Mouse (Mus musculus) liver, embryonic 11.5 days (tissue): ENCODE data around the gene Dennd6b. TPM values are rescaled to one million over a fixed set of nuclear protein-coding genes. Genes with fewer than 3 reads are reported as not detected.

Experiments used
- ATAC-seq: fragments of 200-750 bp; cut with Nextera tagmentation; replicated peaks from 2 replicates; pipeline ENCODE4 v1.8.0; 2017; ENCODE audit warnings: moderate number of reproducible peaks, mild to moderate bottlenecking, moderate TSS enrichment, moderate library complexity; ENCODE audit not compliant: low FRiP score
- DNase-seq: peaks from one replicate; pipeline ENCODE4 v3.0.0-alpha.2; 2017; ENCODE audit warnings: low spot score
- H3K27ac ChIP-seq: fragments of 300-500 bp; sonication (generic); 2 replicates; pipeline ENCODE4 v1.5.1; 2014; ENCODE audit warnings: mild to moderate bottlenecking, low read depth, low read length, control low read depth
- H3K27me3 ChIP-seq: fragments of 300-500 bp; sonication (generic); replicated peaks from 2 replicates; pipeline ENCODE4 v1.6.1; 2014; ENCODE audit warnings: low read length, mixed read lengths; ENCODE audit not compliant: control insufficient read depth, insufficient read depth
- H3K36me3 ChIP-seq: fragments of 300-500 bp; sonication (generic); 2 replicates; pipeline ENCODE4 v1.6.1; 2014; ENCODE audit warnings: mild to moderate bottlenecking, low read length, moderate library complexity, mixed read lengths; ENCODE audit not compliant: control insufficient read depth, insufficient read depth
- H3K4me1 ChIP-seq: fragments of 300-500 bp; sonication (generic); replicated peaks from 2 replicates; pipeline ENCODE4 v1.6.1; 2014; ENCODE audit warnings: low read length, mixed read lengths; ENCODE audit not compliant: control insufficient read depth, insufficient read depth
- H3K4me2 ChIP-seq: fragments of 300-500 bp; sonication (generic); 2 replicates; pipeline ENCODE4 v1.6.1; 2014; ENCODE audit warnings: mild to moderate bottlenecking, control low read depth, moderate library complexity
- H3K4me3 ChIP-seq: fragments of 300-500 bp; sonication (generic); 2 replicates; pipeline ENCODE4 v1.5.1; 2014; ENCODE audit warnings: low read depth, low read length, control low read depth
- H3K9ac ChIP-seq: fragments of 300-500 bp; sonication (generic); 2 replicates; pipeline ENCODE4 v1.6.1; 2014; ENCODE audit warnings: low read depth, low read length, control low read depth
- H3K9me3 ChIP-seq: fragments of 300-500 bp; sonication (generic); 2 replicates; pipeline ENCODE4 v1.6.1; 2016; ENCODE audit warnings: low read length, inconsistent platforms, mixed read lengths; ENCODE audit not compliant: control insufficient read depth
- WGBS: fragments of 180-500 bp; shearing (Covaris S2); extraction: QIAGEN DNeasy Blood & Tissue Kit; methylation state at CpG from one replicate; pipeline ENCODE4 v1.1.7; 2014; 5-methylcytosine and 5-hydroxymethylcytosine counted together
- polyA plus RNA-seq: library from polyadenylated mRNA; unstranded; fragments of >200 nt; fragmentation: Nextera tagmentation; extraction: Ambion mirVana; gene quantifications from 2 replicates; pipeline ENCODE4 v1.2.1, GENCODE M21; 2014

Dennd6b gene
- polyA plus RNA-seq, 1 experiment from 2014 or later: 10.5 TPM

DNA sequence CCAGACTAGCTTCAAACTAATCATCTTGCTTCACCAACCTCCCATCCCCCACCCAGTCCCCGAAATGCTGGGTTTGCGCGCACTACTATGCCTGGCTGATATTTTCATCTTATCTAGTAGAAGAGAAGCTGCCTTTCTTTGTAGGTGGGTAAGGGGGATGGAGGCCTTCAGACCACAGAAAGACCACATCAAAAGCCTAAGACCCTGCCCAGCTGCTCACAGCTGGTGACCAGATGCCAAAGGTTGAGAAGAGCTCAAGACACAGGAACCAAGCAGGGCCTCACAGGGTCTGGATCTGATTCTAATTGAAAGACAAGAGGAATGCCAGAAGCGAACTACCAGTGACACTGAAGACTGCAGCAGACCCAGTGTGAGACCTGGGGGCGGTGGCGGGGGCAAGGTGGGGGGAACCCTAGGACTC is 1.0 kb downstream of the Dennd6b start:
- ATAC-seq (0 out of 2 replicates have a peak, but pooled peaks have one; percentile 0), DNase-seq (no peak)
- Histone ChIP-seq H3K4me1 (peaks cover 15% of the 10 kb centered on the region), H3K9ac (peak overlapping the region; percentile 99), H3K4me3 (peak overlapping the region; percentile 92), H3K27ac (peak overlapping the region; percentile 99), H3K27me3 (no peaks in the 10 kb centered on the region), H3K36me3 (no peaks in the 10 kb centered on the region), H3K4me2 (peak overlapping the region; percentile 91), H3K9me3 (no peaks in the 10 kb centered on the region)
- 20% methylated on average over 6 of the region's 6 CpGs for WGBS

DNA sequence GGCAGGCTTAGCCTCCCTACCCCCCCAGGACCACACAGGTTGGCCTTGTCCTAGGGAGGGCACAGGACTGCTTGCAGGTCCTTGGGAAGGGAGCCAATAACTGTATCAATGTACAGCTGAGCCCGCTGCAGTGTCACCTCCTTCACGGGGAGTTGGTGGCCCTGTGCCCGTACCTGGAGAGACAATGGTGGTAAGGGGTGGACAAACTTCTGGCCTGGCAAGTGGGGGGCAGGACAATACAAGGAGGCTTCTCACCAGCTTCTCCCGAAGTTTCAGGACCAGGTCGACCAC is 11.4 kb downstream of the Dennd6b start:
- WGBS: 88% methylated on average over 5 of the region's 5 CpGs
- Histone ChIP-seq H3K36me3 (peaks cover 3% of the 10 kb centered on the region; the same call in 1 of the 2 replicates), H3K4me2 (no peak overlapping the region), H3K4me1 (peaks cover 9% of the 10 kb centered on the region), H3K4me3 (no peak overlapping the region), H3K9me3 (no peaks in the 10 kb centered on the region), H3K27ac (no peak overlapping the region), H3K27me3 (peaks cover 14% of the 10 kb centered on the region), H3K9ac (no peak overlapping the region)
- DNase-seq: no peak
- ATAC-seq: no peak

DNA sequence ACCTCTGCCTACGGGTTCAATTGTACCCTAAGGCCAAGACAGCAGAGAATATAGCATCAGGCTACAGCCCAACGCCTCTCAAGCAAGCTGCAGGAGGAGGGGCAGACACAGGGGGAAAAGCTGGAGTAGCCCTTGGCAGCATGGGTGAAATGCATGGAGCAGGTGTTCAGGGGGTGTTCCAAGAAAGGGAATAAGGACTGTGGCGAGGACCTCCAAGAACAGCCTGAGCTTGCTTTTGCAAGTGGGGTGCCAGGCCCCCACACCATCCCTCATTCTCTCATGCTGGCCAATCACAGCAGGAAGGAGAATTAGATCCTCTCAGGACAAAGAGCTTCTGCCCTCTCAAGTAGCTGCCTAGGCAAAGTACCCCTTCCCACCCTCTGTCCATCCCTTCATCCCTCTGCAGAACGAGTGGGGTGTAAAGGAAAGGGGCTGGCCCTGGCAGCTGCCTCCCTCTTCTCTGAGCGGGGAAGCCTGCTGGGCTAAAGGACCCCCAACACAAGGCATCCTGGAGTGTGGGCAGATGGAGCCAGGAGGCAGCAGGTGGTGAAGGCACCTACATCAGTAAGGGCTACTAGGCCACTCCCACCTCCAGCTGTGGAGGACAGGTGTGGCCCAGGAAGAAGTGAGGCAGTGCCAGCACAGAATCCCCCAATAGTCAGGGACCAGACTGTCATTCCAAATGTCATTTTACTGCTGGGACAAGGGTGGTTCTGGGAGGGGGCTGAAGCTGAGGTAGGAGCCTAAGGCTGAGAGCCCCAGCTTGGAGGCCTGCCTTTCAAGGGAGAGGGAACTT is 12.0 kb downstream of the Dennd6b start:
- DNase-seq (no peak), ATAC-seq (no peak)
- H3K9ac ChIP-seq: no peak overlapping the region
- H3K4me2 ChIP-seq: no peak overlapping the region
- WGBS: 67% methylated on average over 5 of the region's 5 CpGs
- peaks cover 19% of the 10 kb centered on the region for H3K27me3 ChIP-seq
- no peak overlapping the region for H3K27ac ChIP-seq
- H3K36me3 ChIP-seq: peaks cover 3% of the 10 kb centered on the region; the same call in 1 of the 2 replicates
- H3K4me3 ChIP-seq: no peak overlapping the region
- peaks cover 9% of the 10 kb centered on the region for H3K4me1 ChIP-seq
- no peaks in the 10 kb centered on the region for H3K9me3 ChIP-seq

DNA sequence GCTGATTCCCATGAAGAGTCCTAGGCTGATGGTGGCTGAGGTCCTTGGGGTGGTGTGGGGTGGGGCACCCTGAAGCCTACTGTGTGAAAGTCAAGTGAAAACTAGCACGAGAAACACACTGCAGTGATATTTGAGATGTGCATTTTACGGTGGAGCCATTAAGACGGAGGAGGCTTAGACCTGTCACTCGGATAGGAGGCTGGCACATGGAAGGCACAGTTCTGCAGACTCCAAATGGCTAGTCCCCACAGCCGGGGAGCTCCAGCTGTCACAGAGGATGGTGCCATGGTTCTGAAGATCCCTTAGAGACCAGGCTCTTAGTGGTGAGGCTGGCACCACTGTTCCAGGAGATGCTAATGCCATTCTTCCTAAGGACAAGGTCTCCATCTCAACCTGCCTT is 13.5 kb downstream of the Dennd6b start:
- Histone ChIP-seq H3K27ac (no peak overlapping the region), H3K36me3 (peaks cover 3% of the 10 kb centered on the region; the same call in 1 of the 2 replicates), H3K4me2 (no peak overlapping the region), H3K4me1 (peaks cover 23% of the 10 kb centered on the region), H3K27me3 (peaks cover 22% of the 10 kb centered on the region), H3K9ac (no peak overlapping the region), H3K4me3 (no peak overlapping the region), H3K9me3 (no peaks in the 10 kb centered on the region)
- 62% methylated on average over 5 of the region's 5 CpGs for WGBS
- DNase-seq (no peak), ATAC-seq (no peak)

DNA sequence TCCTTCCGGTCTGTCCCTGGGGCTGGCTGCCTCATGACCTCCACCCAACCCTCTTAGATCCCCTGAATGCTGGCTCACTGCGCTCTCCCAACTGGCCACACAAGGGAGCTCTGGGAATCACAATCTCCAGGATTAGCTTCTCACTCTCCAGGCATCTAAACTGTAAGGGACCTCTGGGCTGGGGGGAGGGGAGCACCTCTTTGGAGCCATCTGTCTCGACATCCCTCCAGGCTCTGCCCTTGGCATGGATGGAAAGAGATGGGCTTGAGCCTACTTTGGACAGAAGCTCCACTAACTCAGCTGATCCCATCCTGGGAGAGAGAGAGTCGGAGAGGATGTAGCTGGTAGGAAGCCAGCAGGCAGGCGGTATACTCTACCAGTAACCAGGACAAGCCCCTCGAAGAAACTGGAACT is 14.0 kb downstream of the Dennd6b start:
- Histone ChIP-seq H3K27ac (no peak overlapping the region), H3K4me1 (peaks cover 28% of the 10 kb centered on the region), H3K27me3 (peaks cover 22% of the 10 kb centered on the region), H3K4me2 (peak overlapping the region; percentile 74), H3K36me3 (peaks cover 3% of the 10 kb centered on the region; the same call in 1 of the 2 replicates), H3K4me3 (no peak overlapping the region), H3K9ac (no peak overlapping the region), H3K9me3 (no peaks in the 10 kb centered on the region)
- 22% methylated on average over 6 of the region's 6 CpGs for WGBS
- no peak for DNase-seq
- no peak for ATAC-seq

DNA sequence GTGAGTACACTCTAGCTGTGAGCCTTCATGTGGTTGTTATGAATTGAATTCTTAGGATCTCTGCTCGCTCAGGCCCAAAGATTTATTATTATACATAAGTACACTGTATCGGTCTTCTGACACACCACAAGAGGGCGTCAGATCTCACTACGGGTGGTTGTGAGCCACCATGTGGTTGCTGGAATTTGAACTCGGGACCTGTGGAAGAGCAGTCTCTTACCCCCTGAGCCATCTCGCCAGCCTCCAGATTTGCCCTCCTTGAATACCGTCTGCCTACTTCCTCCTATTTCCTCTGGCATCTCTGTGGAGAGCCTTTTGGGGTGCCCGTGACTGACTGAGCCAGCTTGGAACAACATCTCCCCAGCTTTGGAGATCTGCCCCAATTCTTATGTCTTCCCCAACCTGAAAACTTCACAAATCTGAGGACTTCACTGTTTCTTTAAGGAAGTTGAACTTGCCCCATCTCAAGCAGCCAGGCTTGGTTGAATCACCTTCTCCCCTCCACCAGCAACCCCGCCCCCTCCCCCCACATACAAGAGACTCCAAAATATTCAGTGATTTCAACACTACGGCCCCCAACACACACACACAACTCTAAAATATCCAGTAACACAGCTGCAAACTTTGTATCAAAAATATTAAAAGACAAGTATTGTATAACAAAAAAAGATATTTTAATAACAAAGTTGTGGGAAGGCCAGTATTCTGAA is 14.6 kb downstream of the Dennd6b start:
- 0 out of 2 replicates have a peak overlapping the region, but pooled peaks have one; percentile 8 for H3K4me3 ChIP-seq
- H3K27me3 ChIP-seq: peaks cover 22% of the 10 kb centered on the region
- no peaks in the 10 kb centered on the region for H3K9me3 ChIP-seq
- peaks cover 3% of the 10 kb centered on the region; the same call in 1 of the 2 replicates for H3K36me3 ChIP-seq
- WGBS: 52% methylated on average over 10 of the region's 10 CpGs
- no peak for ATAC-seq
- H3K4me2 ChIP-seq: peak overlapping the region; percentile 74
- H3K4me1 ChIP-seq: peaks cover 34% of the 10 kb centered on the region
- H3K9ac ChIP-seq: peak overlapping the region; percentile 26; the same call in 1 of the 2 replicates
- no peak for DNase-seq
- H3K27ac ChIP-seq: no peak overlapping the region

DNA sequence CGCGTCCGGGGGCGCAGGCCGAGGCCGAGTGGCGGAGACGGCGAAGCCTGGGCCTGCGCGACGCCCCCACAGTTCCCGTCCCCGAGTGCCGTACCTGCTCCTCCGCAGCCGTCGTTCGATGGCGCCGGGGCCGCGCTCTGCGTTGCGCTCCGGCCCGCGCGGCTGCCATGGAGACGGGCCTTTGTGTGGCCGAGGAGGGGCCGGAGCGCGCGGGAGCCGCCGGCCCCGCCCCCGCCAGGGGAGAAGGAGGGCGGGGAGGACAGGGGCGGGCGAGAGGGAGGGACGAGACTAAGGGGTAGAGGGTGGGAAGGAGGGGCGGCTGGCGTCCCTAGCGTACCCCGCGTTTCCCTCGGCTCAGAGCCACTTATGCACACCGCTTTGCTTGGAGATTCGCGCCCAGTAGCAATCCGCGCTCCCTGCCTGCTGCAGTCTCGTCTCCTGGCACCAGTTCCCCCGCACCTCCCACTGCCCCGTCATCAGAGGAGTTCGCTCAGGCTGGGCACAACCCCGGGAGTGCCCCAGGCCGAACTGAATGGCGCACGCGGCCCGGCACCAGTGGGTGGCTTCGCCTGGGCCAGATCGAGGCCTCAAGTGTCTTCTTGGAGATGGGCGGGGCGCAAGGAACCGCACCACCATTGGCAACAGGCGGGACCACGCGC is 15.6 kb downstream of the Dennd6b start, which contains the start of gene Plxnb2:
TSS of gene Plxnb2 (minus strand) at position 218 of the 659 bp plus-strand sequence.
- H3K9ac ChIP-seq: peak within 1 kb of the TSS; percentile 57
- peaks cover 22% of the 10 kb centered on the region for H3K27me3 ChIP-seq
- H3K36me3 ChIP-seq: peaks cover 3% of the 10 kb centered on the region; the same call in 1 of the 2 replicates
- ATAC-seq (peak; percentile 71), DNase-seq (peak; percentile 82)
- H3K9me3 ChIP-seq: no peaks in the 10 kb centered on the region
- H3K4me1 ChIP-seq: peaks cover 38% of the 10 kb centered on the region
- H3K27ac ChIP-seq: peak within 1 kb of the TSS; percentile 89
- 1% methylated on average over 58 of the region's 72 CpGs for WGBS
- peak within 1 kb of the TSS; percentile 64 for H3K4me3 ChIP-seq
- peak within 1 kb of the TSS; percentile 74 for H3K4me2 ChIP-seq

DNA sequence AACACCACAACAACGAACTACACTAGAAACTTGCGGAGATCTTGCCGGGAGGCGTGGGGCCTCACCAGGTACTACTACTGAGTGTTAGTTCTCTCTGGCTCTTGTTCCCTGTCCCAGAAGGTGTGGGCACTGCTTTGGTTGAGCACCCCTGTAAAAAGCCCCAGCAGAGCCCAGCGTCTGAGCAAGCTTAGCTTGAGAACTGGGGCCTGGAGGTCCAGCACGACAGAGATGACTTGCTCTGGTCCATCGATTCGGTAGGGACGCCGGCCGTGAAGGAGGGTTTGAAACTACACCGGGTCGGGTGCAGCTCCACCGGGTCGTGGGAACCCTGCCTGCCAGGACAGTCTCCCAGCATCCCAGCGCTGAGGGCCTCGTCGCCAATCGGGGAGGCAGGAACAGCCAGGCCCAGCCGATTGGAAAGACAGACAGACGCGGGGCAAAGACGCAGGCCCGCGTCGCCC is 16.2 kb downstream of the Dennd6b start:
- ATAC-seq (0 out of 2 replicates have a peak, but pooled peaks have one; percentile 1), DNase-seq (no peak)
- H3K36me3 ChIP-seq: no peaks in the 10 kb centered on the region
- peak overlapping the region; percentile 44 for H3K27ac ChIP-seq
- peak overlapping the region; percentile 57 for H3K9ac ChIP-seq
- H3K27me3 ChIP-seq: peaks cover 24% of the 10 kb centered on the region
- H3K4me3 ChIP-seq: peak overlapping the region; percentile 64
- H3K4me1 ChIP-seq: peaks cover 40% of the 10 kb centered on the region
- 3% methylated on average over 26 of the region's 26 CpGs for WGBS
- no peaks in the 10 kb centered on the region for H3K9me3 ChIP-seq
- peak overlapping the region; percentile 74 for H3K4me2 ChIP-seq
